Comparison of ENCODE assay signal across 7 mouse cellular contexts in the genomic region with DNA sequence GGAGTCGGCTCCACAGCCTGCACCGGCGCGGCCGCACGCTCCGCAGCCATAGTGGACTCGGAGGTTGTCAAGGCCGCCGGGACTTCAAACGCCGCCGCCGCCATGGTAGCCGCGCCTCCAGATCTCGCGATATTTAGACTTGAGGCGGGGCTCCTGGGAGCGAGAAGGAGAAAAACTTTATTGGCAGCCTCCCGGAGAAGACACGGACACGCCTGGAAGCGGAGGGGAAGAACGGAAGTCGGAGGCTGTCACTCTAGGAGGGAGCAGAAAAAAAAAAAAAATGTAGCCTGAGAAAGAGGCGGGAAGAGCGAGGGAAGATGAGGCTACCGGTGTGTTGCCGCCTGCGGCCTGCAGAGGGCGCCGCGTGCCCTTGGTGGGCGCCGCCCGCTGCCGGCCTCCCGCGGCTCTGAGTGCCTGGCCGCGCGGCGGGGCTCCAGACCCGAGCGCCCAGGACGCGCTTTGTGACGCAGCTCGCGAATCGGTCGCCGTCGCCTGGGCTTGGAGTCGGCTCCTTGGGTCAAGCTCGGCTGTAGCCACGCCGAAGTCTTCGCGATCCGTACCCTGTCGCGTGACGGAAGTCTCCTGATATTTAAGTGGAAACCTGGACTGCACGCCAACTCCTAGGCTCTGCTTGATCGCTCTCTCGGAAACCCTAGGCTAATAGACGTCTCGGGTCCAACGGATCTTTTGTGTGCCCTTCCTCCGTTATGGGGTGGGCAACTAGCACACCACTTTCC. TPM values are rescaled to one million over a fixed set of nuclear protein-coding genes. Genes with fewer than 3 reads are reported as not detected.
DNase-seq lines count a peak whose midpoint lies in the region; ATAC-seq lines count a peak whose summit lies in the region.

A gene (minus strand): TSS at position 251 of the 737 bp plus-strand sequence.

- intact Hi-C loops in gastrocnemius, postnatal 36 days (cut with DNase I), result loop anchor here (1.0 kb wide), 1 partner anchor 39 kb away; no protein-coding TSS in a partner anchor
- intact Hi-C loops in left cerebral cortex, postnatal 25 days (cut with DNase I), result loop anchor here (2.0 to 5.0 kb wide), 4 partner anchors 31 to 271 kb away; a partner anchor contains a TSS

- peak; percentile 96 for DNase-seq in adrenal gland, adult 2 months
- DNase-seq in embryo, embryonic 11.5 days (ENCODE audit: low read depth, low spot score), result peak; percentile 97
- peak; percentile 84 to 93 for DNase-seq in gastrocnemius, postnatal 36 days
- peak; percentile 94 to 98 for DNase-seq in left cerebral cortex, postnatal 25 days (ENCODE audit: low spot score in 2 of 2)
- DNase-seq in midbrain, embryonic 10.5 days (ENCODE audit: low spot score), result peak; percentile 98
- DNase-seq in right cerebral cortex, postnatal 4 days, result peak; percentile 88

- H3K9ac ChIP-seq in intestine, embryonic 15.5 days, result peak within 1 kb of the TSS; percentile 95

- WGBS in intestine, embryonic 15.5 days, result under 1% methylated on average over 70 of the region's 72 CpGs
- under 1% methylated on average over 72 of the region's 72 CpGs for WGBS in midbrain, embryonic 10.5 days

- no peaks in the 10 kb centered on the region for H3K27me3 ChIP-seq in intestine, embryonic 15.5 days (replicated peaks)
- 0 out of 2 replicates have a peak, but pooled peaks cover 7% of the 10 kb centered on the region for H3K27me3 ChIP-seq in midbrain, embryonic 10.5 days (ENCODE audit: low read depth, poor library complexity, severe bottlenecking)

- H3K27ac ChIP-seq in intestine, embryonic 15.5 days, result peak within 1 kb of the TSS; percentile 70
- H3K27ac ChIP-seq in midbrain, embryonic 10.5 days (replicated peaks), result peak within 1 kb of the TSS; percentile 94

- H3K36me3 ChIP-seq in intestine, embryonic 15.5 days, result peaks cover 7% of the 10 kb centered on the region
- H3K36me3 ChIP-seq in midbrain, embryonic 10.5 days, result peaks cover 25% of the 10 kb centered on the region

- no peaks in the 10 kb centered on the region for H3K4me1 ChIP-seq in intestine, embryonic 15.5 days (replicated peaks)
- H3K4me1 ChIP-seq in midbrain, embryonic 10.5 days, result peaks cover 19% of the 10 kb centered on the region

- no peaks in the 10 kb centered on the region for H3K9me3 ChIP-seq in intestine, embryonic 15.5 days
- no peaks in the 10 kb centered on the region for H3K9me3 ChIP-seq in midbrain, embryonic 10.5 days (replicated peaks)

- ATAC-seq in intestine, embryonic 15.5 days, result peak; percentile 96

- peak within 1 kb of the TSS; percentile 68 for H3K4me2 ChIP-seq in intestine, embryonic 15.5 days (replicated peaks)

- peak within 1 kb of the TSS; percentile 94 for H3K4me3 ChIP-seq in intestine, embryonic 15.5 days (replicated peaks)
- peak within 1 kb of the TSS; percentile 71 for H3K4me3 ChIP-seq in midbrain, embryonic 10.5 days

RNA-seq across cellular contexts. Expression of the gene that starts here (rescaled TPM):
- 10 to 100 TPM; 16.9 to 17.0 TPM for total RNA-seq in adrenal gland, adult 2 months (2021)
- 25.4 and 26.4 TPM in 2 replicates for polyA plus RNA-seq in adrenal gland, adult 2 months (2012; rRNA removed)
- total RNA-seq in gastrocnemius, postnatal 36 days (2021), result 1 to 10 TPM; 8.7 to 9.6 TPM
- polyA plus RNA-seq in intestine, embryonic 15.5 days (2015; fragmentation: Nextera tagmentation; extraction: Ambion mirVana), result 37.9 and 39.2 TPM in 2 replicates
- total RNA-seq in left cerebral cortex, postnatal 25 days (2021), result 10 to 100 TPM; 10.8 to 11.8 TPM
- 51.3 and 53.5 TPM in 2 replicates for polyA plus RNA-seq in midbrain, embryonic 10.5 days (2016; fragmentation: Nextera tagmentation; extraction: Ambion mirVana)

Comparison
In these comparisons a context has a peak if more than half of its experiments do, and no peak if none do; other contexts are left out.
1. Peak in every context shown above with its lines: DNase-seq, ATAC-seq, H3K4me3 ChIP-seq and H3K27ac ChIP-seq.